Mouse (Mus musculus): ENCODE results near the gene Zic1.

Gene Zic1

GRCm38 (mm10) chr9:91378411-91379299 lies 13.0 kb upstream of the Zic1 start:
- no peak for TF ChIP-seq GATA4 (IDR thresholded peaks at IDR 0.05; ENCODE audit: insufficient replicate concordance, low read length)

- TF ChIP-seq GATA4 (IDR thresholded peaks at IDR 0.05; ENCODE audit: insufficient replicate concordance, low read length), result no peak
Observed at GRCm38 (mm10) chr9:91377873-91378150, 12.2 kb upstream of the Zic1 start.

- TF ChIP-seq GATA4 (IDR thresholded peaks at IDR 0.05; ENCODE audit: insufficient replicate concordance, low read length), result no peak
Observed at GRCm38 (mm10) chr9:91377036-91377872, 11.6 kb upstream of the Zic1 start.

GRCm38 (mm10) chr9:91374665-91375064 lies 9.1 kb upstream of the Zic1 start:
- TF ChIP-seq GATA4 (IDR thresholded peaks at IDR 0.05; ENCODE audit: insufficient replicate concordance, low read length), result no peak

GRCm38 (mm10) chr9:91373811-91374575 lies 8.4 kb upstream of the Zic1 start:
- TF ChIP-seq GATA4 (IDR thresholded peaks at IDR 0.05; ENCODE audit: insufficient replicate concordance, low read length), result no peak

- TF ChIP-seq GATA4 (IDR thresholded peaks at IDR 0.05; ENCODE audit: insufficient replicate concordance, low read length), result no peak
Observed at GRCm38 (mm10) chr9:91371608-91372007, 6.0 kb upstream of the Zic1 start.

- TF ChIP-seq GATA4 (IDR thresholded peaks at IDR 0.05; ENCODE audit: insufficient replicate concordance, low read length), result no peak
Observed at GRCm38 (mm10) chr9:91371011-91371410, 5.4 kb upstream of the Zic1 start.

GRCm38 (mm10) chr9:91370191-91370708 lies 4.6 kb upstream of the Zic1 start:
- no peak for TF ChIP-seq GATA4 (IDR thresholded peaks at IDR 0.05; ENCODE audit: insufficient replicate concordance, low read length)

GRCm38 (mm10) chr9:91369293-91369991 lies 3.8 kb upstream of the Zic1 start:
- no peak for TF ChIP-seq GATA4 (IDR thresholded peaks at IDR 0.05; ENCODE audit: insufficient replicate concordance, low read length)

GRCm38 (mm10) chr9:91368946-91369292 lies 3.3 kb upstream of the Zic1 start:
- no peak for TF ChIP-seq GATA4 (IDR thresholded peaks at IDR 0.05; ENCODE audit: insufficient replicate concordance, low read length)

- TF ChIP-seq GATA4 (IDR thresholded peaks at IDR 0.05; ENCODE audit: insufficient replicate concordance, low read length), result no peak
Observed at GRCm38 (mm10) chr9:91368150-91368549, 2.5 kb upstream of the Zic1 start.

- no peak for TF ChIP-seq GATA4 (IDR thresholded peaks at IDR 0.05; ENCODE audit: insufficient replicate concordance, low read length)
Observed at GRCm38 (mm10) chr9:91366999-91367811, 1.6 kb upstream of the Zic1 start.

GRCm38 (mm10) chr9:91366226-91366998 lies 802 bp upstream of the Zic1 start:
- TF ChIP-seq GATA4 (IDR thresholded peaks at IDR 0.05; ENCODE audit: insufficient replicate concordance, low read length), result no peak
